Mouse (Mus musculus) cortical plate, adult 2 months (tissue): Measurements from ENCODE around the gene Olfr878.

ENCODE experiments used
- CTCF ChIP-seq: fragments of 200-500 bp; IDR thresholded peaks from 2 replicates; pipeline ENCODE4 v1.5.1; 2011; ENCODE audit warnings: mild to moderate bottlenecking, control low read depth, low read length; ENCODE audit not compliant: insufficient read depth; ENCODE audit errors: extremely low read depth
- POLR2A ChIP-seq: fragments of 200-500 bp; IDR thresholded peaks from 2 replicates; pipeline ENCODE4 v1.6.1; 2011; ENCODE audit warnings: mild to moderate bottlenecking, low read length, control low read depth; ENCODE audit not compliant: insufficient read depth; ENCODE audit errors: extremely low read depth

DNA sequence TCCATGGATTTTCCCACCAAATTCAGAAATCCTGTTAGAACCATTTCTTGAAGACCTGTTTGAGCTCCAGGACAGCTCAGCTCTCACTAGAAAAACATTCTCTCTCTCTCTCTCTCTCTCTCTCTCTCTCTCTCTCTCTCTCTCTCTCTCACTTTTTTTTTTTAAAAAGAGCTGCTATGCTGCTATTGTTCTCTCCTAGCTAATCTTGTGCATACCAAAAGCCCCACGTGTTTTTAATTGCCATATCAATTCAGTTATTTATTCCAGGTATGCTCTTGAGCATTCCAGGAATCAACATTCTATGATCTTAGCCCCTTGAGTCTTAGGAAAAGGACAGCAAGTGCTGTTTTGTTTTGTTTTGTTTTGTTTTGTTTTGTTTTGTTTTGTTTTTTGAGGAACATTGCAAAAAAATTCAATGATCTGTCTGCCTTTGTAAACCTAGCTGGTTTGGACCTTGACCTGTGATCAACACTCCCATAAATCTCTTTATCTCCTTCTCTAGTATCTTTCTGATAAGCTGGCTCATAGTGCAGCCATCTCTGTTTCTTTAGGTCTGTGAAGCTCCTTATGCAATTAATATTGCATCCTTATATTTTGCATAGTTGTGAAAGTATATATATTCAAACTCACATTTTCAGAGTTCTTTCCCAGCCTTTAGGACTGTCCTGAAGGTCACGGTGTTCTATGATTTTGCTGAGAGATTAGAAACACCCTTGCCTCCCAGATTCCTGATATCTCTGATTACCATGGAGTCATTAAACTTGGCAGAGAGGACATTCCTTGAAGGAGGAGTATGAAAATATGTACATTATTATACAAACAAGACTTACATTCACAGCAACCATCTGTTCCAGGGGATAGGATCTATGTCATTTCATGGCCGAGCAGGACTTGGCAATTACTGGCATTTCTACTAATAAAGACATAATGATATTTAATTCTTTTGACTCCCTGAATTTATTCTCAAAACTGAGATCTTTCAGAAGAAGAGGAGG lies 8.7 kb downstream of the Olfr878 start:
- TF ChIP-seq CTCF (no peak), POLR2A (no peak)
